Mouse (Mus musculus): ENCODE measurements at regions not wholly inside any gene's neighbourhood (a gene's known extent, or its start where the extent isn't known, plus 50 kb on each side); places are given as distances from the start of the nearest gene placed in this dataset.

DNA sequence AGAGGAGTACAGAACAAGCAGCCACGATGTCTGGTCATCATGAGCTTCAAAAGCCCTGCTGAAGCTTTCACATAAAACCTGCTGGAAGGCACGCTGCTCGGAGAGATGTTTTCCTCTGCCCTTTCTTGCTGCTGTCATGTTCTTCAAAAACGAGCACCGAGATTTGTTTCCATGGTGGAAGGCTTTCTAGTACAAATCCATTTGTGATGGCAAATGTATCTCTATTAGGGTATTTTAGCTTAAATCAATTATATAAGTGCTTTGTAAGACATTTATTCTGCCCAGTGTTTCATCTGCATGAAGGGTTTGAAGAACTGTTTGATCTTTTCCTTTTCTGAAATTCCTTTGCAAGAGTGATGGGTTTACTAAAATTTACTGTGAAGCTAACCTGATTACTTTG, 253.1 kb downstream of the Fam173b start:
- DNase-seq = no peak

GRCm38 (mm10) chr15:31855188-31855587, 253.5 kb downstream of the Fam173b start:
- no peak for DNase-seq

DNA sequence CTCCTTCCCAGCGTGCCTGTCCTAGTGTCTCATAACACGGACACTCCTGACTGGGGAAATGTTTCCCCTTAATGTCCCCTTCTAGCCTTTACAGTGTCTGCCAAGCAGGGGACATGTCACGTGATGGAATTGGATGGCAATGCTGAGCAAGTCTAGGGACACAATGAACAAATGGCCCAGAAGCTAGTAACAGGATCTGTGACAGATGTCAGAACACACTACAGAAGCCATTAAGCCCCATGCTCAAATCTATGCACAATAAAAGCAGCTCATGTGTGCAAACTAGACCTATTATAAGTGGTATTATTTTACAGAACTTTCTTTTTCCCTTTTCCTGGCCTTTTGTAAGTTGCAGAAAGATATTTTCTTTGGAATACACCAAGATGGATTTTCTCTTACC, 267.4 kb downstream of the Fam173b start:
- no peak for DNase-seq

DNA sequence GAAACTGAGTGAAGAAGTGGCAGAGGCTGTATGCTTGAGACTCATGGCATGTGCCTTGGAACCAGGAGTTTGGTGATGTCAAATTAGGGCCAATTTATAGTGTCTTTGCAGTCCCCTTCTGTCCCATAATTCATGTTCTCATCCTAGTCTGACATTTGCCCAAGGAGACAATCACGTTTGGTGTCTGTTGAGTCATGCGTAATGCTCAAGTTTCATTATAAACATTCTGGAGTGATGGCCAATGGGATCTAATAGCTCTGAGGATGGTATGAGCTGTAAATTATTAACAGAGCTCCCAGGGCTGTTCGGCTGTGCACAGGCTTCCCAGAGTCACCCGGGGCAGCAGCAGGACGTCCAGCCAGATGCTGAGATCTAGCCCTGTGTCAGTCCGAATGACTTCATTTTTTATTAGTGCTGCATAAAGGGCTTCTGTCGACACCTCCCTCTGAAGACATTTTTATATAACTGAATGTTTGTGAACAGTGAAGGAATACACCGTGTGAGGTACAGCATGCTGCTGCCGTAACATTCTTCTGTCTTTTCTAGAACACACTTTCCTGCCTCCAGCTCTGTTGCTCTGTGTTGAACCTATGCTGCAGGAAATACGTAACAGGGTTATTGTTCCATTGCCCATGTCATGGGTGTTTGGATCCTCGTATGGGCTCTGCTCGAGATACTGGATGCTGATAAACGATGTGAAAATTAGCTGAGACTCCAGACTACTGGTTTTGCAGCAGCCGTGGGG, 268.2 kb downstream of the Fam173b start:
- DNase-seq = no peak

GRCm38 (mm10) chr15:31875436-31875835, 273.8 kb downstream of the Fam173b start:
- no peak for DNase-seq

DNA sequence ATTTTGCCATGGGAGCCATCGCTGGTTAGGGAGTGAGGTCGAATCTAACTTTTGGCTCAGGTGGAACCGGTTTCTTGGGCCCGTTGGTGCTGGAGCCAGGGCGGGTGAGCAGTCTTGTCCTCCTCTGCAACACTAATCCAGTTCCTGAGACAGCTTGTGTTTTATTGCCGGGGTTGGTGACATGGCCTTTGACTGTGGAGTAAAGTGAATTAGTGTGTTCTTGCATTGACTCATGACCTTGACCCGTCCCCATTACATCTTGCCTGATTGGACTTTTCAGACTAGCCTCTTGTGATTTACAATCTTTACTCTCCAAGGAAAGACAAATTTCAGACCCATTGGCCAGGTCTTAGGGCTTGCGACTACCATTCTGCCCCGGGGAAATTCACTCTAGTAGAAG, 278.8 kb downstream of the Fam173b start:
- no peak for DNase-seq

- no peak for DNase-seq
Measured at GRCm38 (mm10) chr15:31882331-31882730, 280.7 kb downstream of the Fam173b start.

- no peak for DNase-seq
Measured at GRCm38 (mm10) chr15:31883516-31883915, 281.9 kb downstream of the Fam173b start.

- no peak for DNase-seq
Measured at GRCm38 (mm10) chr15:31898904-31899650, 278.0 kb upstream of the Tas2r119 start.

DNA sequence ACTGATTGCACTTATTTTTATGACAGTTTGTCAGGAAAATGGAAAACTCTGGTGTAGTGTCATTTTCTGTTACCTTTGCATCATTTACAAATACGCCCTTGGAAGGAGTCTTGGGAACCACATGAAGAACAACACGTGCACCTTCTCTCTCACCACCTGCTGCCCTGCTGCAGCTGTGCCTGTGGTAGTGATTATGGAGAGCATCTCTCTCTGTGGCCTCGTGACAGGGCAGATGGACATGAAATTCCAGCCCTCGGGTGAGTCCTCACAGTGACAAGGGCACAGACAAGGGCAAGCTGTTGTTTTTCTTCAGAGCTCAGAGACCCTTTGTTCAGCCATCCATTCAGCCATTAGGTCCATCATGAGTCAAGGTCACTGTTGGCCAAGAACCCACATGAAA, 276.8 kb upstream of the Tas2r119 start:
- DNase-seq = no peak

DNA sequence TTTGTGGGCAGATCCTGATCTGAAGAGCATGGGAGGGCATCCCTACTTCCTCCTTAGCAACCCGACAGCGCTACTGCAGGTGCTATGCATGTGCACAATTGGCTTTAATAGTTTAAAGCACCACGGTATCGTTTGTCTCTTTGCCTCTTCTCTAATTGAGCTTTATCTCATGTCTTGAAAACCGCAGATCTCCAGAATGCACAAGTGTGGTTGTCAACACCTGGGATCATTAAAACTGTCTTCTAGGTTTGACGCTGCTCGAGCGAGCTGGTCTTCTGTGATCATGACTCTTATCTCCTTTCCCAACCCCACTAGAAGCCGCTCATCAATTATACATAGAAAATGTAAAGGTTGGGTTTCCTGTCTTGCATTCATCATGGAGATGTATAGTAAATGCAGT, 268.7 kb upstream of the Tas2r119 start:
- DNase-seq = no peak

GRCm38 (mm10) chr15:31911978-31912377, 265.1 kb upstream of the Tas2r119 start:
- DNase-seq = no peak

DNA sequence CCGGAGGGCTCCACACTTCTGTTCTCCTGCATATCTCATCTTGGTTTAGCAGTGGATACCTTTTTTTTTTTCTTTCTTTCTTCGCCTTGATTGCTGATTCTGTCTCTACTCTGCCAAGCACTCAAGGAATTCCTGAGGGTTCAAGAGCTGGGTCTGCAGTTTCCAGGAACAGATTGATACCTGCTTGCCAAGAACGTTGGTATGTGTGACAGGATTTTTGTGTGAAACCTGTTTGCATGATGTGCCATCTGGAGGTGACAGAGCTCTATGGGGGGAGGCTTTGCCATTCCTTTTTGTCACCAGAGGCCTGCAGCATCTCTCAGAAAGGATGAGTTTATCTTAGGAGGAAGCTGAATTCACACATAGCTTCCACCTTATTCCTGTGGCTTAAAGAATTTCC, 255.6 kb upstream of the Tas2r119 start:
- no peak for DNase-seq

DNA sequence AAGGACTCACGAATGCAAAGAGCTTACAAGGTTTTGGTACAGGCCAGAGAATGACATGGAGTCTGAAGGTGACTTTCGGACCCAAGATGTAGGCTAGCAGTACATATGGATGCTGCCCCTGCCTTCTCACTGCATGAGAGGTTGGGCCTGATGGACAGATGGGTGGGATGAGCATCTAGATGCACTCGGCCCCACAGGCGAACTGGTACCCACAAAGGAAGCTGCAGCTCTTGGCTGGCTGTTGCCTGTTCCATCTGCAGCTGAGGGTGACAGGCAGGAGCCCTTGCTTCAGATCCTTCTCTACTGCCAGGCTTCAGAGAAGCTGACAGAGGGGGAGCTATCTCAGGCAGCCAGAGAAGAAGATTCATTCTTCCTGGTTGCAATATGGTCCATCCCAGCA, 216.8 kb upstream of the Tas2r119 start:
- no peak for DNase-seq

- no peak for DNase-seq
Measured at GRCm38 (mm10) chr15:31961963-31962362, 215.1 kb upstream of the Tas2r119 start.

- DNase-seq = no peak
Measured at GRCm38 (mm10) chr15:31964911-31965310, 212.2 kb upstream of the Tas2r119 start.

GRCm38 (mm10) chr15:31965542-31965941, 211.5 kb upstream of the Tas2r119 start:
- no peak for DNase-seq

DNA sequence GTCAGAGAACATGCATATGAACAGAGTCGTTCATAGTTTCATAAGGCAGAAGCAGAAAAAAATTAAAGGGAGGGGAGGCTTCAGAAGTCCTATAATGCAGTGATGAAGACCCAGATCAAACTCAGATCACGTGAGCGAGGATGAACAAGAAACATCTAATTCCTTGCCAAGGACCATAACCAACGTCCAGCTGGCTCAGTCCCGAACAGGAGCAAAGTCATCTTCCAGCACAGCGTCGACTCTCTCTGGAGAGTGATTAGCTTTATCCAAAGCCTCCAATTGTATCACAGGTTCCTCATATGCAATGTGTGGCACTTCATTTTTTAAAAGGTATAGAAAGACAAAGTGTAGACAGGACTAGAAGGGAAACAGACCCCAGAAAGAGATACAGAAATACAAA, 204.2 kb upstream of the Tas2r119 start:
- no peak for DNase-seq

- no peak for DNase-seq
Measured at GRCm38 (mm10) chr15:31973889-31974288, 203.2 kb upstream of the Tas2r119 start.

DNA sequence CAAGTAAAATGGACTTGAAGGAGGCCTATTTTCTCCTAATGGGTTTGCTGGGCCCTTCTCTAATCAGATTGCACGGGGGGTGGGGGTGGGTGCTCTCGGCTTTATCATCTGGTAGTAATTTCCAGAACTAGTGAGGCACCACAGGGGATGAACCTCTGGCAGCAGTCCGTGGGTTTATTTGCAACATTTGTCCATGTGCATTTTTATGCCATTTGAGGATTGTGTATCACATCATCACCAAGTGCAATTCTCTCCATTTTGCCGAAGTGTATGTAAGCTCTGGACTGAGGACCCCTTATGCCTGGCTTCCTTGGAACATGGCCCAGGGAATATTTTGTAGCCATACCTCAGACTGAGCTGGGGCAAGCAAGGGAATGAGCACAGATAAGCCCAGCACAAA, 200.6 kb upstream of the Tas2r119 start:
- no peak for DNase-seq

GRCm38 (mm10) chr15:31977563-31977962, 199.5 kb upstream of the Tas2r119 start:
- DNase-seq = no peak

- DNase-seq = no peak
Measured at GRCm38 (mm10) chr15:31979961-31980360, 197.1 kb upstream of the Tas2r119 start.

DNA sequence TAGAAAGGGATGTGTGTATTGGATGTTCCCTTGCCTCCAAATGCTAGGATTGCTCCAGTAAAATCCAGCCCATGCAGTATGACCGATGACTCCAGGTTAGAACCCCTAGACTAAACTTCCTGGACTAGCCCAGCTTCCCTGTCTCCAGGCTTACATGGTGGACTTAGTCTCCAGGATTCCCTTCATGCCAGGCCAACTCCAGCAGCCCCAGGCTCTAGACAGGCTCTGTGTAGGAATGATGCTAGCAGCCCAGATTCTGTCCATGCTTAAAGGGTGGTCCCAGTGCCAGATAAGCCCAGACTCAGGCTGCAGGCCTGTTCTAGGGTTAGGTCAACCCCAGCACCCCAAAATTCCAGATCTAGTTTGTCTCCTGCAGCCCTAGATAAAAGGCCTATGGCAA, 196.3 kb upstream of the Tas2r119 start:
- no peak for DNase-seq

- DNase-seq = no peak
Measured at GRCm38 (mm10) chr15:31987291-31987690, 189.8 kb upstream of the Tas2r119 start.

- no peak for DNase-seq
Measured at GRCm38 (mm10) chr15:31989093-31989492, 188.0 kb upstream of the Tas2r119 start.
